Comparison of ENCODE assay signal across 14 mouse cellular contexts in the genomic region with DNA sequence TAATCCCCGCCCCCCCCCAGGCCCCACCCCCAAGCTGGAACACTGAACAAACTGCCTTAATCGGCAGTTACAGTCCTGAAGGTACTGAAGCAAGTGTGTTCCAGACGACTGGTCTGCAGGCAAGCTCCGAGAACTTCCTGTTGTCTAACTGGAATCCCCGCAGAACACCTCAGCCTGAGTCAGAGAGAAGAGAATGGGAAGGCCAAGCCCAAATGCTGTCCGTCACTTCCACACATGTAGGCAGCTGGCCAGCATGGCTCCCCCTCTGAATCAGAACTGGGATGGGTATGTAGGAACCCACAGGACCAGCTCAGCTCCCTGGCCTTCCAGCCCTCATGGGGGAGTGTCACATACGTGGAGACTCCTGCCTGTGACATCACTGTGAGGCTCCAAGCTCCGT. TPM values are rescaled to one million over a fixed set of nuclear protein-coding genes. Genes with fewer than 3 reads are reported as not detected.
A peak's percentile ranks its signal among the peaks of the same experiment; 100 is the strongest.
DNase-seq lines count a peak whose midpoint lies in the region; ATAC-seq and TF ChIP-seq lines count a peak whose summit lies in the region.
"Had no signal": no experiment of that assay in that cellular context is flagged by ENCODE, and none has a peak within 500 bp of the region (broad histone marks: within the 10 kb centered on the region; RNA-seq: fewer than 3 reads in every experiment).

No protein-coding gene starts in this region.

- H3ac ChIP-seq in myocyte (ENCODE audit: control insufficient read depth, insufficient read length): no peak overlapping the region

- peak overlapping the region; percentile 19; the same call in 1 of the 2 replicates for H3K27ac ChIP-seq in lung, embryonic 15.5 days
- peak overlapping the region; percentile 39; the same call in 1 of the 2 replicates for H3K27ac ChIP-seq in brown adipose tissue, adult 24 weeks (replicated peaks; ENCODE audit: low read depth, low read length)
- no peak overlapping the region for H3K27ac ChIP-seq in forebrain, embryonic 10.5 days

- no peaks in the 10 kb centered on the region for H3K9me3 ChIP-seq in lung, embryonic 15.5 days
- no peaks in the 10 kb centered on the region for H3K9me3 ChIP-seq in forebrain, embryonic 10.5 days

- no peak for ATAC-seq in lung, embryonic 15.5 days (ENCODE audit: borderline replicate concordance, extremely low read depth, low FRiP score, low TSS enrichment)
- ATAC-seq: activated CD4-positive, CD25-positive, alpha-beta regulatory T cell, adult 4 months had no signal

- H3K9ac ChIP-seq in lung, embryonic 15.5 days: no peak overlapping the region

- peaks cover 93% of the 10 kb centered on the region for H3K4me1 ChIP-seq in lung, embryonic 15.5 days
- peaks cover 51% of the 10 kb centered on the region for H3K4me1 ChIP-seq in brown adipose tissue, adult 24 weeks (ENCODE audit: control insufficient read depth, insufficient read depth, insufficient read length, low read length)
- peaks cover 93% of the 10 kb centered on the region for H3K4me1 ChIP-seq in forebrain, embryonic 10.5 days

- no peak overlapping the region for H3K4me3 ChIP-seq in lung, embryonic 15.5 days
- H3K4me3 ChIP-seq in brown adipose tissue, adult 24 weeks (ENCODE audit: insufficient read depth, low read depth, low read length): no peak overlapping the region
- H3K4me3 ChIP-seq in myocyte: no peak overlapping the region
- H3K4me3 ChIP-seq in forebrain, embryonic 10.5 days: no peak overlapping the region

- H3K4me2 ChIP-seq in lung, embryonic 15.5 days: no peak overlapping the region
- H3K4me2 ChIP-seq in myocyte (ENCODE audit: low read depth): peak overlapping the region; percentile 64

- no peaks in the 10 kb centered on the region for H3K79me2 ChIP-seq in myocyte (ENCODE audit: control insufficient read depth, insufficient read depth)

- TF ChIP-seq POLR2A in myocyte (IDR thresholded peaks at IDR 0.05; ENCODE audit: insufficient read length, low read depth): no peak

- peaks cover 38% of the 10 kb centered on the region for H3K36me3 ChIP-seq in lung, embryonic 15.5 days
- H3K36me3 ChIP-seq in myocyte (ENCODE audit: control insufficient read depth, insufficient read depth): no peaks in the 10 kb centered on the region
- H3K36me3 ChIP-seq in forebrain, embryonic 10.5 days (replicated peaks): peaks cover 95% of the 10 kb centered on the region

- no peaks in the 10 kb centered on the region for H3K27me3 ChIP-seq in lung, embryonic 15.5 days
- no peaks in the 10 kb centered on the region for H3K27me3 ChIP-seq in myocyte (ENCODE audit: control insufficient read depth, insufficient read depth, insufficient read length)
- no peaks in the 10 kb centered on the region for H3K27me3 ChIP-seq in forebrain, embryonic 10.5 days (ENCODE audit: poor library complexity, severe bottlenecking)

- peak; percentile 86 to 92 for DNase-seq in adrenal gland, adult (ENCODE audit: inconsistent age in 2 of 2, low spot score in 1 of 2)
- no peak for DNase-seq in adrenal gland, adult 18-20 months (ENCODE audit: low spot score in 2 of 2)
- no peak for DNase-seq in lung, postnatal 25 days (ENCODE audit: low spot score)
- no peak for DNase-seq in liver
- DNase-seq in forebrain, embryonic 10.5 days (ENCODE audit: extremely low spot score, low spot score): no peak
- DNase-seq: cerebellum, postnatal 25 days; right cerebral cortex, postnatal 14 days had no signal

- WGBS in lung, embryonic 15.5 days: 53% methylated on average over 8 of the region's 8 CpGs
- WGBS in forebrain, embryonic 10.5 days: 75% methylated on average over 8 of the region's 8 CpGs

TF ChIP-seq in myocyte, 11 proteins besides CTCF, POLR2A, EP300 and RAD21:
- no peak for TF ChIP-seq MYOG (IDR thresholded peaks at IDR 0.05; ENCODE audit: control insufficient read depth in 1 of 3, insufficient read depth in 1 of 3, insufficient read length in 2 of 3, low read depth in 2 of 3)
- TF ChIP-seq MYOD1 (IDR thresholded peaks at IDR 0.05; ENCODE audit: control insufficient read depth in 1 of 3, insufficient read length in 2 of 3, low read depth in 2 of 3): peak in 1 of 3 experiments; percentile 55

RNA-seq across cellular contexts. Expression of a gene that starts 20.1 kb away (rescaled TPM):
- total RNA-seq in adrenal gland, adult 18-20 months (2021): under 1 TPM; 0.30 to 0.38 TPM
- 0.57 and 2.7 TPM in 2 replicates for polyA plus RNA-seq in lung, embryonic 15.5 days (2015; fragmentation: Nextera tagmentation; extraction: Ambion mirVana)
- not detected in 2 replicates for polyA plus RNA-seq in brown adipose tissue, adult 24 weeks (2012; ENCODE audit: insufficient read depth, insufficient read length, missing spikeins)
- polyA plus RNA-seq in myocyte (2012; fragmentation: generic; extraction: Trizol): 0.06 TPM
- 0.28 and 0.40 TPM in 2 replicates for polyA plus RNA-seq in forebrain, embryonic 10.5 days (2016; fragmentation: Nextera tagmentation; extraction: Ambion mirVana)
- total RNA-seq: heart, postnatal 25 days; left cerebral cortex, postnatal 10 days; megakaryocyte-erythroid progenitor cell, adult 5-6 weeks had no signal

RNA-seq across cellular contexts. Expression of a gene that starts 21.8 kb away (rescaled TPM):
- total RNA-seq in adrenal gland, adult 18-20 months (2021): 100 to 1,000 TPM in 1 of 2 experiments, 10 to 100 TPM in 1; 70.0 to 160 TPM
- polyA plus RNA-seq in lung, embryonic 15.5 days (2015; fragmentation: Nextera tagmentation; extraction: Ambion mirVana): 122 TPM in 2 replicates
- 8.7 and 16.3 TPM in 2 replicates for polyA plus RNA-seq in brown adipose tissue, adult 24 weeks (2012; ENCODE audit: insufficient read depth, insufficient read length, missing spikeins)
- polyA plus RNA-seq in myocyte (2012; fragmentation: generic; extraction: Trizol): 13.3 TPM
- 107 TPM in 2 replicates for polyA plus RNA-seq in forebrain, embryonic 10.5 days (2016; fragmentation: Nextera tagmentation; extraction: Ambion mirVana)

RNA-seq across cellular contexts. Expression of a gene that starts 45.7 kb away (rescaled TPM):
- total RNA-seq in adrenal gland, adult 18-20 months (2021): 10 to 100 TPM; 14.3 to 17.1 TPM
- polyA plus RNA-seq in lung, embryonic 15.5 days (2015; fragmentation: Nextera tagmentation; extraction: Ambion mirVana): 19.7 and 20.6 TPM in 2 replicates
- polyA plus RNA-seq in brown adipose tissue, adult 24 weeks (2012; ENCODE audit: insufficient read depth, insufficient read length, missing spikeins): 3.6 and 4.2 TPM in 2 replicates
- polyA plus RNA-seq in myocyte (2012; fragmentation: generic; extraction: Trizol): 10.6 TPM
- polyA plus RNA-seq in forebrain, embryonic 10.5 days (2016; fragmentation: Nextera tagmentation; extraction: Ambion mirVana): 23.8 and 26.1 TPM in 2 replicates

RNA-seq across cellular contexts. Expression of a gene that starts 46.0 kb away (rescaled TPM):
- total RNA-seq in adrenal gland, adult 18-20 months (2021): 10 to 100 TPM; 32.9 to 36.0 TPM
- polyA plus RNA-seq in lung, embryonic 15.5 days (2015; fragmentation: Nextera tagmentation; extraction: Ambion mirVana): 43.7 and 44.6 TPM in 2 replicates
- 17.2 and 20.3 TPM in 2 replicates for polyA plus RNA-seq in brown adipose tissue, adult 24 weeks (2012; ENCODE audit: insufficient read depth, insufficient read length, missing spikeins)
- polyA plus RNA-seq in myocyte (2012; fragmentation: generic; extraction: Trizol): 45.8 TPM
- polyA plus RNA-seq in forebrain, embryonic 10.5 days (2016; fragmentation: Nextera tagmentation; extraction: Ambion mirVana): 55.1 and 56.6 TPM in 2 replicates

Comparison
In these comparisons a context has a peak if more than half of its experiments do, and no peak if none do; other contexts are left out.
1. DNase-seq: peak in adrenal gland, adult (2 of 2); none in adrenal gland, adult 18-20 months (0 of 2), lung, postnatal 25 days (single experiment), liver (single experiment) and forebrain, embryonic 10.5 days (single experiment).